Mouse (Mus musculus): Measurements from ENCODE around the gene Tmem210. TPM values are rescaled to one million over a fixed set of nuclear protein-coding genes. Genes with fewer than 3 reads are reported as not detected.
A peak's percentile ranks its signal among the peaks of the same experiment; 100 is the strongest.

Gene Tmem210
- total and polyA plus RNA-seq, 3 experiments: not detected

GRCm38 (mm10) chr2:25297093-25297492 is 9.1 kb downstream of the Tmem210 start:
- DNase-seq: no peak

GRCm38 (mm10) chr2:25298046-25298445 is 10.1 kb downstream of the Tmem210 start:
- DNase-seq: no peak

DNA sequence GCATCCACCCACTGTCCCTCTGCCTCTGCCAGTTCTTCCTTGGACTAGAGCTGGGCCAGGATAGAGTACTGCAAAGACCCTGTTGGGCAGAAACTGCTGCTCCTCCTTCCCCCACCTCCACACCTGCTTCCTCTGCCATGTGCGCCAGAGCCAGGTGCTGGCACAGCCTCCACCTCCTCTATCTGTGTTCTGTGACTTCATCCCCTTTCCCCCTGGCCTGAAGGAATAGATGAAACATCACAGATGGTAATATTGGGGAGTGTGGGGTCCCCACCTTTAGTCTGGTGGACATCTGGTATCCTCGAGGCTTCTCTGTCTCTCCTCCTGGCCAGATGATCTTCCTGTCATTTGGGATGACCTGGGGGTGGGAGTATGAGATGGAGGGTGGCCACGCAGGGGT is 15.5 kb downstream of the Tmem210 start:
- no peak for DNase-seq

DNA sequence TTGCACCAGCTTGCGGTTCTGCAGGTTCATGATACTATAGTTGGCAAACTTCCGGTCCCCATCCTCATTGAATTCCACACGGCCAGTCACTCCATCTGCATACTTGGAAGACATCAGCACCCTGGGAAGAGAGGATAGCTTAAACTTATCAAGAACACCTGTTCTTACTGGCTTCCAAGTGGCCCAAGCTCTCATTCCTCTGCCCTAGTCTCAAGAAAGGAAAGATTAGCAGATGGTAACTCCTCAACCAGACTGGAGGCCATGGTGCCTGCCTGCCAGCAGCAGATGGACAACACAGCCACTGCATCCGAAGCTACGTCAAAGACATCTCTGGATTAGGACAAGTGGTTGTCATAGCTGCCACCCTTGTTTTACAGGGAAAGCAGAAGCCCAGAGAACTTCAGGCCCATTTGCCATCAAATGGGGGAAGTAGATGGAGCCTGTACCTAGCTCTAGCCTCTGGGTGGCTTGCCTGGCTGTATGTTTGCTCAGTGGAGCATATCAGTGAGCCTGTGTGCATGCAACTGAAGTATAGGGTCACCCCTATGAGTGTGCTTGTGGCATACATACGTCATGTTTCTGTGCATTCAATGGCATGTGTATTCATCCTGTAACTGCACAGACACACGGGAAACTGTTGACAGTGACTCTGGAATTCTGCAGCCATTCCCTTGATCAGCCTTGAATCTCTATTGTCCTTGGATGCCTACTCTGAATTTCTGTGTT is 16.1 kb downstream of the Tmem210 start:
- DNase-seq: no peak

- peak; percentile 24 for DNase-seq
Measured at GRCm38 (mm10) chr2:25304657-25305541, 17.0 kb downstream of the Tmem210 start.

GRCm38 (mm10) chr2:25305587-25306359 is 17.8 kb downstream of the Tmem210 start:
- DNase-seq: no peak

DNA sequence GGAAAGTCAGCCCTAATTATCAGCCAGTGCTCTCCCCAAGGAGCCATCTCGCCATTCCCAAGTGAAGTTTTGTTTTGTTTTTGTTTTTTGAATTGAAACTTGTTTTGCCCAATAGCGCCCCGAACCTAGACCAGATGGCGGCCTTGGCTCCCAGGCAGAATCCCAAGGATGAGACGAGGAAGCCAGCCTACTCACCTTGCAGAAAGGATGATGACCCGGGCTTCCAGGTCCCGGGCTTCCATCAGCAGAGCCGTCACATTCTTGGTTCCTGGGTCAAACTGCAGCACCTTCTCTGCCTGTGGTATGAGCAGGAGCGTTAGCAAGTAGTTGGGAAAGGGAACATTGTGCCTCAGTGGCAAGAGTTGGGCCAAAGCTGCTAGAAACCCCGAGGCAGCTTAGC is 22.2 kb downstream of the Tmem210 start:
- no peak for DNase-seq

DNA sequence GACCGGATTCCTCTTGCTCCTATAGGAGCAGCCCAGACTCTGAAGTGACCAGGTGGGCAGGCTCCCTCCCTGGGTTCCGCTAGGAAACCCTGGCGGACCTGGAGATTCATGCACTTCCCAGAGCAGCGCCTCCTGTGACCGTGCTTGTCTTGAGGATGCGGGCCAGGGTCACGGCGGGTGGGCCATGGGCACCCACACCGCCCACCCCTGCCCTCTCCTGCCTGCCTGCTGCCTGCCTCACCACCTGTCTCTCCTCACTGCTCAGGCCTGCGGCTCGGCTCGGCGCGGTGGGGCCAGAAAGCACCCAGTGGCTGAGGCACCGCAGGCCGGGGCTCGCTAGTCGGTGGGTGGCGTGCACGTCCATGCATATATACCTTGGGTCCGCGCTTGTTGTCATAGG is 23.0 kb downstream of the Tmem210 start:
- no peak for DNase-seq

- no peak for DNase-seq
Measured at GRCm38 (mm10) chr2:25311491-25311891, 23.5 kb downstream of the Tmem210 start.

DNA sequence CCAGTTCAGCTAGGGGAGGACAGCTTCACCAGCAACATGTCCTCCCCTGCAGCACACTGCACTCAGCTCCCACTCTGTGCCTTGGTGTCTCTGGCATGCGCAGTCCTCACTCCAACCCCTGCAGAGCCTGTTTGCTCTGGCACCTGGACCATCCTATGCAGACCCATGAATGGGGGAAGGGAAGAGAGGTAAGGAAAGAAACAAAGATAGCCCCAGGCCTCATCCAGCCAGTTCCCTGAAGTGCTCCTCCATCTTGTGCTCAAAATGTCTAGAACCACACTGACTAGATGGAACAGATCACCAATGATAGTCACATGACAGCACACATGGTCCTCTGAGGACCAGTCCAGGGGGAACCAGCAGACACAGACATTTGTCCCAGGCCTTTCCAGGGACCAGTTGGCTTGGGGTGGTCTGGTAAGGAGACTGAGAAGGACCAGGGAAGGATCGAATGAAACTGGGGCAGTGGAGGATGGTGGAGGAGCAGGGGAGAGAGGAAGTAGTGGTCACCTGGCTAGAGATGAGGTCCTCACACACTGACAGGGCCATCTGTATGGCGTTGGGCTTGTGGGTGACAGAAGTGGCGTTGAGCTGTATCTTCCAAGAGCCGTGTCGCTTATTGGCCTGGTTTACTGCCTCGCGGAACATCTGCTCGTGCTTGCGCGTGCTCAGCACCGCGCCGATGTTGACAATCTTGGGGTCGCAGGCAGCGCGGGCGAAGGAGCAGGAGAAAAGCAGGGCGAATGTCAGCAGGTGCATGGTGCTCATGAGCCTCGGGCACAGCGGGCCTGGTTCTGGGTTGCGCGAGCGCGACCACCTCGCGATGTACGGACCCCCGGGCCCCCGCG is 30.4 kb downstream of the Tmem210 start:
- no peak for DNase-seq

- peak; percentile 65 for DNase-seq
Measured at GRCm38 (mm10) chr2:25318971-25319773, 31.2 kb downstream of the Tmem210 start, which contains the start of gene Grin1. Gene Grin1, minus strand, starts transcription at chr2:25319187.

DNA sequence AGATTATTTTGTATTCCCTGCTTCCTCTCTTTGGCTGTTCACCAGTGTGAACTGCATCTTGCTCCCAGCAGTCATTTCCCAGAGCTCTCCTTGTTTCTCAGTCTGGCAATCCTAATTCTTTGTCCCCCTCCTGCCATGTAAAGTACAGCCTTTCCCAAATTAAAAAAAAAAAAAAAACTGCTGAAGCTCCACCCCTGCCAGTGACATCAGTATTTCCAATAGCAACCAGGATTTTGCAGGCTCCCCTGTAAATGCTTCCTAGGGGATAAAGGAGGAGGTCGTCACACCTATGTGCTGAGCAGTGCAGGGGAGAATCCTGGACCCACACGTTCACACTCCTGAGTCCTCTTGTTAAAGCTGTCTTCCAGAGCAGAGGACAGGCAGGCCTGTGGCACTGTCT is 32.1 kb downstream of the Tmem210 start:
- no peak for DNase-seq

DNA sequence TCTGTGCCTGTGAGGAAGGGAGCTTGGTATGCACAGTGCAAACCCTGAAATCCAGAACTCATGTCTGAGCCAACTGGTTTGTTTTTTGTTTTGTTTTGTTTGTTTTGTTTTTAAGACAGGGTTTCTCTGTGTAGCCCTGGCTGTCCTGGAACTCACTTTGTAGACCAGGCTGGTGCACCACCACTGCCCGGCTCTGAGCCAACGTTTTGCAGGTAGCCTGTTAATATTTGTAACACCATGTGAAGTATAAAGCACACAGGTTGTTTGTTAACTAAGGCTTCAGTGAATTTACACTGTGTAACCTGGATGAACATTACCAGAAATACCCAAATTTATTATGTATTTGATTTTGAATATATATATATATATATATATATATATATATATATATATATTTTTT is 38.1 kb downstream of the Tmem210 start:
- no peak for DNase-seq

DNA sequence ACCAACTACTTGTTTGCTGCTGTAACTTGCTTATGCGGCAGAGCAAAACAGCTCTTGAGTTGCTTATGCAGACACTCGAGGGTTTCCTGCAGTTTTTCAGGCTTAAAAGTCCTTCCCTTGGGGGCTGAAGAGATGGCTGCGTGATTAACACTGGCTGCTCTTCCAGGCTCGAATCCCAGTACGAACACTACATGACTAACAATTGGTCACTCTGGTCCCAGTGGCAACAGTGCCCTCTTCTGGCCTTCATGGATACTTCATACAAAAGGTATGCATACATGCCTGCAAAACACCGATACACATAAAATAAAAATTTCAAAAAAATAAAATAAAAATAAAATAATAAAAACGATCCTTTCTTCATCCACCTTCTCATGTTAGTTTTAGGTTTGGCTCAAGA is 40.5 kb downstream of the Tmem210 start:
- DNase-seq: no peak

- no peak for DNase-seq
Measured at GRCm38 (mm10) chr2:25331470-25331869, 43.5 kb downstream of the Tmem210 start.

- DNase-seq: peak; percentile 99
Measured at GRCm38 (mm10) chr2:25332286-25333160, 44.6 kb downstream of the Tmem210 start, which contains the start of gene Man1b1. Gene Man1b1, plus strand, starts transcription at chr2:25332338.

DNA sequence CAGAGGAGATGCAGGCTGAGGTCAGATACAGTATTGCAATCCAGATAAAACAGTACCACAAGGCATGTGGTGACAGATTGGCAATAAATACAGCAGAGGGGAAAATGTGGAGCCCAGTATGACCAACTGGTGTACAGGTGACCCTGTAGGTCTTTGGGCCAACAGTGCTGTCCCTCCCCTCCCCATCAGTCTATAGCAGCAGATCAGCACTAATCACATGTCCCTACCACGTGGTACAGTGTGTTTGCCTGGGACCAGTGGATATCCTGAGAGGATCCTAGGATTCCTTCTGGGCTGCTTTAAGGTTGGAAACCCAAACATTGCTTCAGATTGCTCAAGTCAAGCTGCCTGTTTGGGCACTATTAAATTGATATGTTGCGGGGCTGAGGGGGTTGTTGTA is 45.6 kb downstream of the Tmem210 start:
- no peak for DNase-seq

DNA sequence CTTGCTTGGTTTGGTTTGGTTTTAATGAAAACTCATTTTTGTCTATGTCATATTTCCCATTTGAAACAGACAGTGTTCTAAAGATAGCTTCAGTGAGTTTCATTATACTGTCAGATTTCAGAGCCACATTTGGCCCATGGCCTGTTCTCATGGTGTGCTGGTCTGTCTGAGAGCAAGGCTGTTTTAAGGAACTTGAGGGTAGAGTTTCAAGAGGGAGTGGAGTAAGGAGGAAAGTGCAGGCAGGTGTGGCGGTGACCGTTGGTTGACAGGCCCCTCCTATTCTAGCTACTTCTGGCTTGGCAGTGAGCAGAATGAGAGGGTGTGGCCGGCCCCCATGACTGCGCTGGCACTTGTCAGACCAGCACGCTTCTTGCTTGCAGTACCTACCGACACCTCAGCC is 50.4 kb downstream of the Tmem210 start:
- no peak for DNase-seq

Measured in adrenal gland, adult 2 months (tissue).